Mouse (Mus musculus) E14TG2a.4 (cell line): ENCODE measurements around the gene Pax9.

Experiments
- CTCF ChIP-seq: conservative IDR thresholded peaks from 2 replicates; pipeline ENCODE4 v1.5.1; 2014; ENCODE audit warnings: low read length
- NANOG ChIP-seq: IDR thresholded peaks from 2 replicates; pipeline ENCODE4 v1.6.1; 2014; ENCODE audit warnings: borderline replicate concordance, low read length, mixed read lengths
- POU5F1 ChIP-seq: IDR thresholded peaks from 2 replicates; pipeline ENCODE4 v1.6.1; 2014; ENCODE audit warnings: low read length, borderline replicate concordance

DNA sequence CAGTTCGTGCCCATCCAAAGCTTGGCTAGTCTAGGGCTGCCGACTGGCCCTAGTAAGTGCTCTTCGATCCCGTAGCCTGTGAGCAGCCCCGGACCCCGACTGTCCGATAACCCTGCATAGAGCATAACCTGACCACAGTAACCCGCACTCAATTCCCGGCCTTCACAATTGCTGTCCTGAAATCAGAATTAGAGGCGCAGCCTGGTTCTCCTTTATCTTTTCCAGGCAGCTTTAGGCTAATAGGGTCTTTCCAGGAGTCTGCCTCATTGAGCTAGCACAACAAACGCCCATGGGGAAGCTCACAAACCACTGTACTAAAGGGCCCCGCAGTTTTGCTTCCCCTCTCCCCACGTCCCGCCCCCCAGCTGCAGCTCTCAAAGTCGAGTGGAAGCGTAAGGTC is 1.2 kb upstream of the Pax9 start:
- TF ChIP-seq CTCF = no peak
- TF ChIP-seq NANOG = no peak
- no peak for TF ChIP-seq POU5F1
